Mouse (Mus musculus): ENCODE measurements around the gene Spata21.
A peak's percentile ranks its signal among the peaks of the same experiment; 100 is the strongest.

GRCm38 (mm10) chr4:141120700-141121099, 32.6 kb downstream of the Spata21 start:
- TF ChIP-seq CTCF (IDR thresholded peaks at IDR 0.05; ENCODE audit: low read depth) (peak; percentile 88), EP300 (optimal IDR thresholded peaks at IDR 0.05) (no peak)

Measured in stomach, postnatal 0 days (tissue).